Mouse (Mus musculus): ENCODE measurements at regions not wholly inside any gene's neighbourhood (a gene's known extent, or its start where the extent isn't known, plus 50 kb on each side); places are given as distances from the start of the nearest gene placed in this dataset.

- ATAC-seq, result no peak
- H3K27ac ChIP-seq, result no peak overlapping the region
- H3K36me3 ChIP-seq, result no peaks in the 10 kb centered on the region
- peaks cover 6% of the 10 kb centered on the region; the same call in 1 of the 2 replicates for H3K27me3 ChIP-seq
- no peaks in the 10 kb centered on the region; the same call in 1 of the 2 replicates for H3K9me3 ChIP-seq
- no peak overlapping the region for H3K9ac ChIP-seq (replicated peaks)
- H3K4me2 ChIP-seq (replicated peaks), result no peak overlapping the region
- 90% methylated on average over 7 of the region's 7 CpGs for WGBS
- H3K4me3 ChIP-seq (replicated peaks), result no peak overlapping the region
- H3K4me1 ChIP-seq (replicated peaks), result no peaks in the 10 kb centered on the region
Measured at GRCm38 (mm10) chr8:128092826-128093225, 265.6 kb upstream of the Nrp1 start.

- Histone ChIP-seq H3K4me1 (replicated peaks) (no peaks in the 10 kb centered on the region), H3K4me3 (replicated peaks) (no peak overlapping the region), H3K27me3 (no peaks in the 10 kb centered on the region), H3K9ac (replicated peaks) (no peak overlapping the region), H3K9me3 (no peaks in the 10 kb centered on the region; the same call in 1 of the 2 replicates), H3K4me2 (replicated peaks) (no peak overlapping the region), H3K27ac (no peak overlapping the region), H3K36me3 (no peaks in the 10 kb centered on the region)
- ATAC-seq, result no peak
- WGBS, result 86% methylated on average over 1 of the region's 1 CpGs
Measured at GRCm38 (mm10) chr8:128095451-128095850, 263.0 kb upstream of the Nrp1 start.

GRCm38 (mm10) chr8:128097601-128098000, 260.8 kb upstream of the Nrp1 start:
- Histone ChIP-seq H3K4me2 (replicated peaks) (no peak overlapping the region), H3K27me3 (no peaks in the 10 kb centered on the region), H3K36me3 (no peaks in the 10 kb centered on the region), H3K9me3 (no peaks in the 10 kb centered on the region), H3K4me1 (replicated peaks) (no peaks in the 10 kb centered on the region), H3K27ac (no peak overlapping the region), H3K4me3 (replicated peaks) (no peak overlapping the region), H3K9ac (replicated peaks) (no peak overlapping the region)
- ATAC-seq, result no peak
- WGBS, result 84% methylated on average over 3 of the region's 3 CpGs

GRCm38 (mm10) chr8:128103380-128103779, 255.0 kb upstream of the Nrp1 start:
- no peak overlapping the region for H3K9ac ChIP-seq (replicated peaks)
- WGBS, result 87% methylated on average over 1 of the region's 1 CpGs
- ATAC-seq, result no peak
- no peak overlapping the region for H3K4me2 ChIP-seq (replicated peaks)
- H3K27ac ChIP-seq, result no peak overlapping the region
- H3K9me3 ChIP-seq, result no peaks in the 10 kb centered on the region
- H3K36me3 ChIP-seq, result no peaks in the 10 kb centered on the region
- no peaks in the 10 kb centered on the region for H3K4me1 ChIP-seq (replicated peaks)
- no peaks in the 10 kb centered on the region for H3K27me3 ChIP-seq
- H3K4me3 ChIP-seq (replicated peaks), result no peak overlapping the region

- Histone ChIP-seq H3K4me2 (replicated peaks) (no peak overlapping the region), H3K9me3 (no peaks in the 10 kb centered on the region), H3K4me1 (replicated peaks) (no peaks in the 10 kb centered on the region), H3K36me3 (no peaks in the 10 kb centered on the region), H3K27me3 (no peaks in the 10 kb centered on the region), H3K9ac (replicated peaks) (no peak overlapping the region), H3K27ac (no peak overlapping the region), H3K4me3 (replicated peaks) (no peak overlapping the region)
- WGBS, result 92% methylated on average over 2 of the region's 2 CpGs
- no peak for ATAC-seq
Measured at GRCm38 (mm10) chr8:128106569-128106968, 251.8 kb upstream of the Nrp1 start.

- no peak overlapping the region for H3K9ac ChIP-seq (replicated peaks)
- no peak overlapping the region for H3K4me2 ChIP-seq (replicated peaks)
- H3K27me3 ChIP-seq, result no peaks in the 10 kb centered on the region
- ATAC-seq, result no peak
- H3K9me3 ChIP-seq, result no peaks in the 10 kb centered on the region
- WGBS, result 90% methylated on average over 7 of the region's 7 CpGs
- H3K27ac ChIP-seq, result no peak overlapping the region
- no peaks in the 10 kb centered on the region for H3K4me1 ChIP-seq (replicated peaks)
- no peak overlapping the region for H3K4me3 ChIP-seq (replicated peaks)
- no peaks in the 10 kb centered on the region for H3K36me3 ChIP-seq
Measured at GRCm38 (mm10) chr8:128107041-128107440, 251.4 kb upstream of the Nrp1 start.

GRCm38 (mm10) chr8:128109036-128109435, 249.4 kb upstream of the Nrp1 start:
- no peak overlapping the region for H3K27ac ChIP-seq
- H3K4me3 ChIP-seq (replicated peaks), result no peak overlapping the region
- no peaks in the 10 kb centered on the region for H3K27me3 ChIP-seq
- H3K4me1 ChIP-seq (replicated peaks), result no peaks in the 10 kb centered on the region
- 82% methylated on average over 3 of the region's 3 CpGs for WGBS
- ATAC-seq, result no peak
- H3K9me3 ChIP-seq, result no peaks in the 10 kb centered on the region
- H3K36me3 ChIP-seq, result no peaks in the 10 kb centered on the region
- no peak overlapping the region for H3K4me2 ChIP-seq (replicated peaks)
- no peak overlapping the region for H3K9ac ChIP-seq (replicated peaks)

GRCm38 (mm10) chr8:128111132-128111531, 247.3 kb upstream of the Nrp1 start:
- Histone ChIP-seq H3K4me3 (replicated peaks) (no peak overlapping the region), H3K27ac (no peak overlapping the region), H3K27me3 (no peaks in the 10 kb centered on the region), H3K9ac (replicated peaks) (no peak overlapping the region), H3K4me2 (replicated peaks) (no peak overlapping the region), H3K36me3 (no peaks in the 10 kb centered on the region), H3K4me1 (replicated peaks) (no peaks in the 10 kb centered on the region), H3K9me3 (no peaks in the 10 kb centered on the region)
- ATAC-seq, result no peak
- WGBS, result 91% methylated on average over 3 of the region's 3 CpGs

GRCm38 (mm10) chr8:128113116-128113515, 245.3 kb upstream of the Nrp1 start:
- WGBS, result 79% methylated on average over 1 of the region's 1 CpGs
- Histone ChIP-seq H3K36me3 (no peaks in the 10 kb centered on the region), H3K4me2 (replicated peaks) (no peak overlapping the region), H3K4me1 (replicated peaks) (no peaks in the 10 kb centered on the region), H3K27me3 (no peaks in the 10 kb centered on the region), H3K9me3 (no peaks in the 10 kb centered on the region), H3K27ac (no peak overlapping the region), H3K4me3 (replicated peaks) (no peak overlapping the region), H3K9ac (replicated peaks) (no peak overlapping the region)
- no peak for ATAC-seq

GRCm38 (mm10) chr8:128141290-128141966, 217.0 kb upstream of the Nrp1 start:
- ATAC-seq, result no peak
- Histone ChIP-seq H3K27me3 (no peaks in the 10 kb centered on the region), H3K36me3 (no peaks in the 10 kb centered on the region), H3K27ac (no peak overlapping the region), H3K4me3 (replicated peaks) (no peak overlapping the region), H3K4me2 (replicated peaks) (no peak overlapping the region), H3K9ac (replicated peaks) (no peak overlapping the region), H3K9me3 (no peaks in the 10 kb centered on the region), H3K4me1 (replicated peaks) (no peaks in the 10 kb centered on the region)
- 80% methylated on average over 4 of the region's 4 CpGs for WGBS

GRCm38 (mm10) chr8:128148351-128148942, 210.0 kb upstream of the Nrp1 start:
- 81% methylated on average over 3 of the region's 3 CpGs for WGBS
- H3K4me1 ChIP-seq (replicated peaks), result no peaks in the 10 kb centered on the region
- H3K4me3 ChIP-seq (replicated peaks), result no peak overlapping the region
- no peak overlapping the region for H3K27ac ChIP-seq
- no peak overlapping the region for H3K9ac ChIP-seq (replicated peaks)
- no peak for ATAC-seq
- H3K36me3 ChIP-seq, result no peaks in the 10 kb centered on the region
- no peak overlapping the region for H3K4me2 ChIP-seq (replicated peaks)
- H3K9me3 ChIP-seq, result no peaks in the 10 kb centered on the region
- H3K27me3 ChIP-seq, result no peaks in the 10 kb centered on the region

GRCm38 (mm10) chr8:128155604-128156003, 202.8 kb upstream of the Nrp1 start:
- no peak overlapping the region for H3K4me3 ChIP-seq (replicated peaks)
- no peak for ATAC-seq
- no peaks in the 10 kb centered on the region for H3K36me3 ChIP-seq
- no peak overlapping the region for H3K4me2 ChIP-seq (replicated peaks)
- H3K9me3 ChIP-seq, result no peaks in the 10 kb centered on the region
- H3K9ac ChIP-seq (replicated peaks), result no peak overlapping the region
- H3K27me3 ChIP-seq, result no peaks in the 10 kb centered on the region
- H3K27ac ChIP-seq, result no peak overlapping the region
- no peaks in the 10 kb centered on the region; the same call in 1 of the 2 replicates for H3K4me1 ChIP-seq (replicated peaks)

GRCm38 (mm10) chr8:128156221-128156620, 202.2 kb upstream of the Nrp1 start:
- no peak overlapping the region for H3K4me2 ChIP-seq (replicated peaks)
- no peak overlapping the region for H3K9ac ChIP-seq (replicated peaks)
- 31% methylated on average over 3 of the region's 3 CpGs for WGBS
- H3K27ac ChIP-seq, result no peak overlapping the region
- no peaks in the 10 kb centered on the region for H3K9me3 ChIP-seq
- H3K4me1 ChIP-seq (replicated peaks), result no peaks in the 10 kb centered on the region; the same call in 1 of the 2 replicates
- no peak overlapping the region for H3K4me3 ChIP-seq (replicated peaks)
- no peak for ATAC-seq
- no peaks in the 10 kb centered on the region for H3K27me3 ChIP-seq
- H3K36me3 ChIP-seq, result no peaks in the 10 kb centered on the region

All from midbrain, embryonic 13.5 days (tissue).